Mouse (Mus musculus): ENCODE results near the gene Map3k11.
A peak's percentile ranks its signal among the peaks of the same experiment; 100 is the strongest.

Gene Map3k11

DNA sequence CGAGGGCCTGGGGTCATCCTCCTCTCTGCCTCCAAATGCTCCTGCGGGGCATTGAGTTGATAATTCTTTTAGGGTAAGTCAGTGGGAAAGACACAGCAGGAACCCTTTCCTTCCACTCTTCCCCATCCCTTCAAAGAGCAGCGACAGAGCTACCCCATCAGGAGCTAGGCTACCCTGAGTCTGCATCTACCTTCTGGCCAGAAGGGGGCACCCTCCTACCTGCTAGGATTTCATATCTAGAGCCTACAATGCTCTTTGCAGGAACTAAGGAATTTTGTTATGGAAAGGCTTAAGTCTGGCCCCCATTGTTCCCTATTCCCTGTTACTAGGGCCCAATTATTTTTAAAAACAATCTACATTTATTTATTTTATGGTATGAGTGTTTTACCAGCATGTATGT is 22.7 kb downstream of the Map3k11 start:
- DNase-seq (ENCODE audit: low spot score), result peak; percentile 54

DNA sequence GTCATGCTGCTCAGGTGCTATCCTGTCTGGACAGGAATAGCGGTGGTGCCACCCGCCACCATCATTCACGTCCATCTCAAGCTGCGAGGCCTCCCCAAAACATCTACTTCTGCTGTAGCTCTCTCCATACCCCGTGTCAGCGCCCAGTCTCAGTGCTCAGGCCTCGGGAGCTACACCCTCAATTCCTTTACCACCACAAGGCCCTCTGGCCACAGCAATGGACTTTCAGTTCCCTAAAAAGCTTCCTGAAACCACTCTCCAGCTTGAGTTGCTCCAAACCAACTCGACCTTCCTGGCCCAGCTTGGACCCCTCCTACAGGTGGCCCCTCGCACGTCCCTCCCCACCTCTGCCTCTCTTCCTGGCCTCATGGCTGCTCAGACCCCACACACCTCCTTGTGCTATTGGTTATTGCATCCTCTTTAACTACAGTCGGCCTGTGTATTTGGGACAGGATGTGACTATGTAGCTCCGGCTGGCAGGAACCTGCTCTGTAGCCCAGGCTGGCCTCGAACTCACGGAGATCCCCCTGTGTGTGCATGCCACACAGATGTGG is 23.4 kb downstream of the Map3k11 start:
- no peak for DNase-seq (ENCODE audit: low spot score)

GRCm38 (mm10) chr19:5713255-5713654 is 24.7 kb downstream of the Map3k11 start:
- DNase-seq (ENCODE audit: low spot score), result no peak

DNA sequence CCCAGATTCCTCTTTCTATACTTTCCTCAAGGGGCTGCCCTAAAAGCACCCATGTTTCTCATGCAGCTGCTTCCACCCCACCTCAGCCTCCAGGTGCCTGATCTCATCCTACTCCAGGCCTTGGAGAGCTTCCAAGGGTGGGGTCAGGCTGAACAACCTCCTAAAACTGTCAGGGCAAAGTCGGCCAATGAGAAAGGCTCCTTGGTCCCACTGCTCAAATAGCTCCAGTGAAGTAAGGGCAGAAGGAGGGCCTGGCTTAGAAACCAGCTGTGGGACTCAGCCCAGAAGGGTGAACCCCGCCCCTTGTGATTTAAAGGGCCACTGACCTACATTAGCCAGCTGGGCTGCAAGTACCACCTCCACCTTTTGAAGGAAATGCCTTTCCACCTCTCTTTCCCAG is 25.2 kb downstream of the Map3k11 start:
- peak; percentile 58 for DNase-seq (ENCODE audit: low spot score)

- no peak for DNase-seq (ENCODE audit: low spot score)
Observed at GRCm38 (mm10) chr19:5715793-5716688, 27.5 kb downstream of the Map3k11 start.

- no peak for DNase-seq (ENCODE audit: low spot score)
Observed at GRCm38 (mm10) chr19:5716955-5717354, 28.4 kb downstream of the Map3k11 start.

GRCm38 (mm10) chr19:5721233-5721632 is 32.7 kb downstream of the Map3k11 start:
- DNase-seq (ENCODE audit: low spot score), result no peak

- no peak for DNase-seq (ENCODE audit: low spot score)
Observed at GRCm38 (mm10) chr19:5722848-5723425, 34.4 kb downstream of the Map3k11 start.

DNA sequence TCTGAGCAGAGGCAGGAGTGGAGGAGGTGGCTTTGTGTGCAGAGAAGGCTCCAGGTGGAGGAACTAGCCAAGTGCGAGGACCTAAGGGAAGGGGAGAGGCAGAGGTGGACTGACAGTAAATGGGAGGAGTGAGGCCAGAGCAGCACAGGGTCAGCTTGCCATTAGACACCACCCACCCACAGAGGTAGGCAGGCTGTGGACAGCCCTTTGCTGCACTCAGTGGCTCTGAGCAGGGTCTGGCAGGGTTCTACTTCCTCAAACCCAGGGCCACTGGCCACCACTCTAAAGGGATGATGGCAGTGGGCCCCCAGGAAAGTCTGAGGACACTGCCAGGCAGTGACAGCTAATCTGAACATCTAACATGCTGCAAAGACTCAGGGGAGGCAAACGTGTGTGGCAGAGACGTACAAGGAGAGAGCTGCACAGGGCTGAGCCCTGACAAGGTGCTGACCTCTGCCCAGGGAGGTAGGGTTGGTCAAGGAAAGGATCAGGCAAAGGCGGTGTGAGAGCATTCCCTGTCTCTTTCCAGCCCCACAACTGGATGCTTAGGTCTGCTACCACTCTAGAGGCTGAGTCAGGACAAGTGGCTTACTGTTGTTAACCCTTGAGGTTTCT is 35.5 kb downstream of the Map3k11 start:
- no peak for DNase-seq (ENCODE audit: low spot score)

GRCm38 (mm10) chr19:5724549-5724941 is 36.0 kb downstream of the Map3k11 start:
- peak; percentile 58 for DNase-seq (ENCODE audit: low spot score)

DNA sequence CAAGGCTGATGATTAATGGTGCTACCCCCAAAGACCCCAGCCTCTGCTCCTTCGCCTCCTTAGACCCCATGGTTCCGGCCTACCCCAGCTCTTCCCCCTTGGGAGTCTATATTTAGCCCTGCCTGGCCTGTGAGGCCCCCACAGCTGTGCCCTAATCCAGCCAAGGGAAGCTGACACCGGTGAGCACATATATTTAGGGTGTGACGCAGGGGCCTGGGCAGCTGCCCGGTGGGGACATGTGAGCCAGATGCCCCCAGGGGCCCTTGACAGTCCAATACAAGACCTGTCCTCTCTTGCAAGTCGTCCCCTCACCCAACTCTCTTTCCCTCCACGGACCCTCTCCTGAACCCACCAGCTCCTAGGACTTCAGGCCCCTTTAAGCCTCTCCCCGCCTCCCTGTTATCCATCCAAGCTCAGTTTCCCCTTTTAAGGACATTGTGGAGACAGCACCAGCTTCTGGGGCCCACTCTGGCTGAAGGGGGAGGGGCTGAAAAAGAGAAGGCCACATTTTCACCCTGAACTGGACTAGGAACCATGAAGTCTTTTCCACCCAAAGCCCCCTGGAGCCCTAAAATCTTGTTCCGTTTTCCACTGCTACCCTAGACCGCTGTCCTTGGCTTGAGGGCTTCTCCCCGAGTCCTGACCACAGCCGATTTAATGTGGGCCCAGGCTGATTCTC is 36.6 kb downstream of the Map3k11 start:
- DNase-seq (ENCODE audit: low spot score), result no peak

DNA sequence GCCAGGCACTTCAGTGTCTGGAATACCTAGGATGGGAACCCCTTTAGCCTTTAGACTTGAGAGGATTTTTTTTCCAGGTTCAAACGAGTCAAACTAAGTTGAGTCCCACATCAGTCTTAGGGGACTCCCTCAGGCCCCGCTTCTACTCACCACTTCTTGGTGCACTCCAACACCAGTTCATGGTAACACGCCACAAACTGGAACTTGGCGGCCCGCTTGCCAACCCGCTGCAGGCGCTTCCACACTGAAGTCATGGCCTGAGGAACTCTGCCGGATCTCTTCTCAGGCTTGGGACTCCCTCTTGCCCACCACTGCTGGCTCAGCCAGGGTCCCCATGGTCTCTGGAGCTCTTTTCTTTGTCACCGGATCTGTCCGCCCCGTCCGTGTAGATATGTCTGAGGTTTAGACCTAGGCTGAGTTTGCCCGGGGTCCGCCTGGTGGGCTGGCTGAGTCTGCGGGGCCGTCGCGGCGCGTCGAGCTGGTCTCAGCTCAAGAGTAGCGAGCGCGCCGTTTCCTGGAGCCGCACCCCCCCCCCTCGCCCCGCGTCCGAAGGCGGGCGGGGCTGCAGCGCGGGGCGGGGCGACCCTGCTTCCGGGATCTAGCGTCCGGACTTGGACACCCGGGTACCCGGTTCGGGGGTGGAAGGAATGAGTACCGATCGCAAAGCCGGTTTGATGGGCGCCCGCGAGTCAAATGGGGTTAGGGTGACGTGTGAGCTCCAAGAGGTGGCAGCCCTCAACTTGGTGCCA is 37.4 kb downstream of the Map3k11 start, which contains the start of gene Ehbp1l1:
Ehbp1l1 (minus strand) TSS at position 551 of the 749 bp plus-strand sequence.
- DNase-seq (ENCODE audit: low spot score), result peak; percentile 77

DNA sequence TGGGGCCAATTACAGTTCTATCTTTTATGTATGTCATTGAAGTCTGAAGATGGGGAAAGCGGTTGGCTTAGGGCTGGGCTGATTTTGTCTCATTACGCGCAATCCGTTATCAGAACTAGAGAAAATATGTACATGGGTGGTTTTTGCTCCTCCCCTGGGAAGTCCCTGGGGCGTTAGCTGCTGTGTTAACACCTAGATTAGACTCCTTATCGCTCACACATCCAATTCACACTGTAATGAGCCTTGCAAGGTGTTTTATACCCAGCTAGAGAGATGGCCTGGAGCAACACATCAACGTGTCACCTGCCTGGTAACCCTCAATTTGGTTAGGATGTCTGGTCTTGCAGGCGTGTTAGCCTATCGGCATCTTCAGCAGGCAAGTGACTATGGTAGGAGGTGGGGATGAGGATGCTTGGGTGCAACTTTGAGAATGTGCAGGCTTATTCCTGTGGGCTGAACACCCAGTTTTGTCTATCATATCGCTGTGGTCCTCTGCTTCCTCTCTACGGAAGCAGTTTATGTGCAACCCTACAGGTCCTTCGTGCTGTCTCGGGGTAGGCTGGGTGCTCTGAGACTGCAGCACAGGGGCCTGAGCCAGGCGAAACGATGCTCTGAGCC is 38.5 kb downstream of the Map3k11 start:
- DNase-seq (ENCODE audit: low spot score), result no peak

DNA sequence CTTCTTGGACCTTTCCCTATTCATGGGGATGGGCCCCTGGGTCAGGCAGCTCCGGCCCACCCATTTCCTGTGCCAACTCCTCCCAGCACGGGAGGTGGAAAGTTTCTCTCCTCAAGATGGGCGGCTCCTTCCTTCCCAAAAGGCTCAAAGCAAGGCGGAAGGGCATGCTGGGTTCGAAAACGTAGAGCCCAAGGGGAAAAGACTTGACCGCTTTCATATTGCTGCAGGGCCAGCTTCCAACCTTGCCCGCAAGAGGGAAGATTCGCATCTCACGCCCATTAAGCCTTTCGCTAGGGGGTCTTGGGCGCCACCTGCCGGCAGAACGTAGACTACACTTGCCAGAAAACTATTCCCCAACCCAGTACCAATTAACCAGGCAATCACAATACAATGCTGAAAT is 39.2 kb downstream of the Map3k11 start:
- DNase-seq (ENCODE audit: low spot score), result peak; percentile 90

DNA sequence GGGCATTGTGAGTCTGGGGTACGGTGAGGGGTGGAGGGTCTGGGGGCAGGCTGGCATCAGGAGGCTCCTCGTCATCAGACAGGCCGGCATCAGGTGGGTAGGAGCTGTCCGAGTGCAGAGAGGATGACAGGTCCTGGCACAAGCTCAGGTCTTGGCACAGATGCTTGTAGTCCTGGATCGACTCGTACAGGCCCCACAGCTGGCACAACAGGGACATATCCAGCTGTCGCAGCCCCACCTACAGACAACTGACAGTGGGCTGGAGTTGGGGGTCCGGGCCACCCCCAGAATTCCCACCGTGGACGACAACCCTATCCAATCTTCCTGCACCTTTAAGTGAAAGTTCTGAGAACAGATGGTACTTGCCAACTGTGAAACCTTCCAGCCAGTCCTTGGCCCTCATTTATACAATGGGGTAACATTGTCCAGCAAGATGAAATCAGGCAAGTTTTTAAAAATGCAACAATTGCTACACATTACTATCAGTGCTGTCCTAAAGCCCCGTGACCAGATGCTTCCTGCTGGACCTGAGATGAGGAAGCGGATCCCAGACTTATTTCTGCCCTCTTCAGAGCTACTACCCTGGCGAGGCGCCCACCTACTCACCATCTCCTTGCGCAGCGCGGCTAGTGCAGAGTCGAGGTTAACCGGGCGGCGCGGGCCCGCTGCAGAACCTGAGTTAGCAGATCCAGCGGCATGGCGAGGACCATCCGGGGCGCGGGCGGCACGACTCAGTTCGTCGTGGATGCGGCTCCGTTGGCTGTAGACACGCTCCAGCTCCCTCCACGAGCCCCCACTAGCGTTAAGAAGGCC is 40.3 kb downstream of the Map3k11 start:
- no peak for DNase-seq (ENCODE audit: low spot score)

GRCm38 (mm10) chr19:5729444-5729815 is 40.9 kb downstream of the Map3k11 start, which contains the start of gene Fam89b:
Fam89b (minus strand) TSS chr19:5729653.
- peak; percentile 89 for DNase-seq (ENCODE audit: low spot score)

- DNase-seq (ENCODE audit: low spot score), result no peak
Observed at GRCm38 (mm10) chr19:5730314-5731186, 42.0 kb downstream of the Map3k11 start.

DNA sequence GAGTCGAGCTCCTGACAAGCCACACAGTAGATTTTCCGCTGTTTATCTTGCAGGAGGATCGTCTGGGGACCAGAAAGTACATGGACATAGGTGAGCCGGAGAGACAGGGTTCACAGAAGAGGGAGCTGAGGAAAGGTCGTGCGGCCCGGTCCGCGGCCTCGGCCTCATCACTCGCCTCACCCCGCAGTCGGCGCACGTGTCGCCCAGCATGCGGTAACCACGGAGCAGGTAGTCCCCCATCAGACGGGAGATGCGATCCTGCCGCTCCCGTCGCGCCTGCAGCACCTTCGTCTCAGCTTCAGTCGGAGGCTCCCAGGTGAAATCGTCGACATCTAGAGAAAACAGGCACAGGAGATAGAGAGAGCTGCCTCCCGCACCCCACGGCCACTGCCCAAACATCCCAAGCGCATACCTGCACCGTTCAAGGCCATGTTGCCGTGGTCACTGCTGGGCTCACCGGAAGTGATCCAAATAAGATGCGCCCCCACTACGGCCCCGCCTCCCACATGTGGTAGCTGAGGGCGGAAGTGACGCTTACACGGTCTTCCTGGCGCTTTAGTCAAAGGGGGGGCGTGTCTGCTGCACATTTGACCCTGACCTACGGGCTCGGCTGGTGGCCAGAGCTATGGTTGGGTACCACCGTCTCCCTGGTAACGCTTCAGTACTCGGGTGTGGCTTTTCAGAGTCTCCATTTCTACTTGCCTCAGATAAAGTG is 42.9 kb downstream of the Map3k11 start:
- DNase-seq (ENCODE audit: low spot score), result peak; percentile 90
